Mouse (Mus musculus): Measurements from ENCODE around the gene Trappc10.

Trappc10 gene

DNA sequence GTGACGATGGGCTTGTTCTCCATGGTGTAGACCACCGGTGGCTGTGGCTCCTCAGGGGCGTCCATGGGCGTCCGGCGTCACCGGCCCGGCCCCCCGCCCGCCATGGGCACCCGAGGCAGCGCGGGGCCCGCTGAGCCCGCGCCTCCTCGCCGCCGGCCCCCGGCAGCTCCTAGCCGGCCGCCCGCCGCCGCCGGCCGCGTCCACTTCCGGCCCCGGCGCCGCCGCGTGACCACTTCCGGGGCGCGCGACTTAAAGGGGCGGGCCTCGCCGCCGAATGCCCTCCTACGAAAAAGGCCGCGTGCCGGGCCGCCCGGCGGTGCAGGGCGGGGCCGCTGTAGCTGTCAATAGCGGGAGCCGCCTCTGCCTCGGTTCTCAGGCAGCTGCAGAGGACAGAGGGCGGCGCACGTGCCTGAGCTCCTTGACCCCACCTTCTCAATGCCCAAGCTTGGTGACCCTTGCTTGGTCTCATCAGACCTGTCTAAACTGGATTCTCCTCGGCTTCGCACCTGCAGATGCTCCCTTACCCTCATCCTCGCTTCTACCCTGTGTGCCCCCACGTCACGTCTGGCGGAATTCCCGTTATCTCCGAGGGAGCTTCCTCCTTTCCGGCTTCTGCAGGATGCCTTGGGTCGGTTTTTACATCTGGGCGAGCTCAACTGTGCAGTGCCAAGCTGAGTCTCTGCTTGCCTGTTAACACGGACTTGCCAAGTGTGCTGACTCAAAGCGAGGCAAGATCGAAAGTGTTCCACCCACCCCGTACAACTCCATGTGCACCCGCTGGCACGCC lies at the start of gene Trappc10:
Gene Trappc10 (minus strand): TSS at position 204 of the 787 bp plus-strand sequence.
- CTCF ChIA-PET: interaction anchor here (0.6 to 0.9 kb wide), 2 partner anchors 147 to 186 kb away, joined by 3 to 4 read pairs; no protein-coding TSS in a partner anchor

DNA sequence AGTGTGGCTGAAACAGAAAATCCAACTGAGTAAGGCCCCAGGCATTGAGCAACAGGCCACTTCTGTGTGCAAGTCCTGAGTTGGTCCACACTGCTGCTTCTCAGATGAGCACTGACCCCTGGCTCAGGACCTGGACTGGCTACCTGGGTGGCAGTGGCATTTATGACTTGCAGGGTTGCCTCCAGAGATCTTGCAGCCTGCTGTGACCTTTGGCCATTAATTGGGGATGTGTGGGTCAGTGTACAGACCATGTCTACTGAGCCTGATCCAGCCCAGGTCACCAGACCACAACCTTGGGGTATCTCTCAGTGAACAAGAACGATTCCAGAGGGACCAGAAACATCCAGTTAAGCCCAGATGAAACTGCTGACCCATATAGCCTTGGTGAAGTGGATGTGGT lies 49.1 kb upstream of the Trappc10 start:
- CTCF ChIA-PET: no interaction called here

DNA sequence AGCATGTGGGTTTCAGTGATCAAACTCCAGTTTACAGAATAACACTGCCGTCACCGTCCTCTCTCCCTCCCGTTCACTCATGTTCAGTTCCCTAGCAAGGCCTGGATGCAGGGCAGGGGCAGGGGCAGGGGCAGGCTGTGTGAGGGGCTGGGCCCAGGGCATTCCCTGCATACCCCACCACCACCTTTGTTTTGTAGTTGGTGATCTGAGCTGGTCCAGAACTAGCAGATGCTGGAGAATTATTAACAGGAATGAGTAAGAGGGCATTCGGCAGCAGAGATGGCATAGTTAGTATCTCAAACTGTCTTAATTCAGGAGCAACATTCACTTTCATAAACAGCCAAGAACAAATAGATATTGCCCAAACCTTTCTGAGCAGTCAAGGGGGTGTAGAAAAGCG lies 47.9 kb upstream of the Trappc10 start:
- CTCF ChIA-PET: interaction anchor here (0.6 kb wide), 1 partner anchor 35 kb away, joined by 3 read pairs; no protein-coding TSS in a partner anchor

GRCm38 (mm10) chr10:78290730-78291535 lies 46.5 kb upstream of the Trappc10 start:
- CTCF ChIA-PET: interaction anchor here (0.6 kb wide), 1 partner anchor 768 kb away, joined by 5 read pairs; no protein-coding TSS in a partner anchor

DNA sequence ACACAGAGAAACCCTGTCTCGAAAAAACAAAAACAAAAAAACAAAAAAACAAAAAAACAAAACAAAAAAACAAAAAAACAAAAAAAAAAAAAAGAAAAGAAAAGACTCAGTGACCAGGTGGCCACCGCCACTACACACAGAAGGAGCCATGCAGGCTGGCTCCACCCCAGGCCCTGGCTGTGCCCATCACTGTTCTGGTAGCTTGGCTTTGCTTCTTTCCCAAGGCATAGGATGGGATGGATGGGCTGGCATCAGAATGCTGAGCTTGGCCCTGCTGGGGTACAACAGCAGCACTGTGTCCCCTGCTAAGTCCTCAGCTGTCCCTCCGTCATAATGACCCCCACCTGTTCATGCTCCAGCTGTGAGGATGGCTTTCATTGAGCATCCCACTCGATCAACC lies 44.5 kb upstream of the Trappc10 start:
- CTCF ChIA-PET: interaction anchor here (0.7 kb wide), 1 partner anchor 19 kb away, joined by 3 read pairs; no protein-coding TSS in a partner anchor

DNA sequence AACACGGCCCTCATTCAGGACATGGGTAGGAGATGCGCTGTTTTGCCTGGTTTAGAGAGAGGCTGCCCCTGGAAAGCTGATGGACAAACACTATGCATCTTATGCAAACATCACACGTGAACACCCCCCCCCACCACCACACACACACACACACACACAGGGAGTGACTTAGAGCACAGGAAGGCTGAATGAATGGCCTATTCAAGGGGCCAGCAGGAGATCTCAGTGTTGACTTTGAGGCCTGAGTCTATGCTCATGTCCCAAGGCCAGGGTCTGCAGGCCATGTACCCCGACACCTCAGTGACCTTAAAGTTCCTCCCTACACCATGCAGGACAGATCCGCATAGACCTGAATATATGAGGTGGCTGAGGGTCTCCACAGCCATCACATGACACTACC lies 43.7 kb upstream of the Trappc10 start:
- CTCF ChIA-PET: no interaction called here

DNA sequence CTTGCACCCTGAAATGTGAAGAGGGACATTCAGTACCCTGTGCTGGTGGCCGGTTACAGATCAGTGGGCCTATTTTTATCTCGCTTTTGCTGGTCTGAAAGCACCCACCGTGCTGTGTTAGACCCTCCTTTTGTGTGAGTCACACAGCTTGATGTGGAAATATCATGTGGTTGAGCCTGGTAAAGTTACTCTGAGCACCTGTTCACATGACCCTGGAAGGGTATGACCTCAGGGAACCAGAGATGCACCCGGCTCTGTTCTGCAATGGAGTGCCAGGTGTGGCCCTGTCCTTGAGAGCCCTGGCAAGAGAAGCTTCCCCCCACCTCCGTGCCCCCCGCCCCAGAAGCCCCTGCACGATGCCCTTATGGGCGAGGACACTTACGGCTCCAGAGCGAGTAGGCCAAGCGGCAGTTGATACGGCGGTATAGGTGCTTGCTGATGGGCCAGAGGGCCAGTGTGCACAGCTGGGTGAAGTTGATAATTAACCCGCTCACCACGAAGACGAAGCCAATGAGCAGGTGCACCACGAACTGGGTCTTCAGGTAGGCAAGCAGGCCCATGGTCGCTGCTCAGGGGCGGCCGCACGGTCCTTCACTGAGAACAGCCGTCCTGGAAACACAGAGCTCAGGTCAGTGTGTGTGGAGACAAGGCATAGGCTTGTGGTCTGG lies 43.2 kb upstream of the Trappc10 start:
- CTCF ChIA-PET: no interaction called here

DNA sequence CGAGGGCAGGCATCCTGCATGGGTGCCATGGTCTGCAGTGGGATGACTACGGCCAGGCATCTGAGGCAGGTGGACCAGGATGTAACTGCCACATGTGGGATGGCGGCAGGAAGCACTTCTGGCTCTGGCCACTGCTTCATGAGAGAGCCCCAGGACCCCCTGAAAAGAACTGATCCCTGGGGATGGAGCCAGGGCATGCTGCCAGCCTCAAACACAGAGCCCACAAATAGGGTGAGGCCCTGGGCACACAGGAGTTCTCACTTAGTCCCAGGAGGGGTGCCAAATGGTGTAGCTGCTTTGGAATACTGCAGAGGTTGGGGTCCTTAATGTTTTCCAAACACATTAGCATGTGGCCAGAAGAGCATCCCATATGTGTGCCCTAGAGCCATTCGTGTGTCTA lies 41.5 kb upstream of the Trappc10 start:
- CTCF ChIA-PET: interaction anchor here (1.0 kb wide), 1 partner anchor 14 kb away, joined by 3 read pairs; no protein-coding TSS in a partner anchor

- CTCF ChIA-PET: interaction anchor here (1.0 kb wide), 1 partner anchor 15 kb away, joined by 3 read pairs; no protein-coding TSS in a partner anchor
These were observed 41.0 kb upstream of the Trappc10 start for GRCm38 (mm10) chr10:78285409-78285808.

GRCm38 (mm10) chr10:78284812-78285211 lies 40.4 kb upstream of the Trappc10 start:
- CTCF ChIA-PET: no interaction called here

DNA sequence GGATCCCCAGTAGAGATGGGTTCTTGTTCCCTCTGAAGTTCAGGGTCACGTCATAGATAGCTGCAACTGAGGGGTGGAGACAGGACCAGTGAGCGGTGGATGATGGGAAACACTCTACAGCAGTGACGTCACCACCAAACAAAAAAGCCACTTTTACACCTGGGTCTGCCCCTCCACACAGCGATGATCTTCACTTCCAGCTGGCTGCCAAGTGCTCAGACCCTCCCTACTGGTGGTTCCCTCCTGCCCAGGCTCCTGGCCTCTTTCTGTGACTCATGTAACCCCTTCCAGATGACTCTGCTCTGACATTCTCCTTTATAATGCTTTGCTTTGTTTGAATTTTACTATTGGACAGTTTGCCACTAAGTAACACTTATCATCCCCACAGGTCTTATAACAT lies 38.0 kb upstream of the Trappc10 start:
- CTCF ChIA-PET: no interaction called here

DNA sequence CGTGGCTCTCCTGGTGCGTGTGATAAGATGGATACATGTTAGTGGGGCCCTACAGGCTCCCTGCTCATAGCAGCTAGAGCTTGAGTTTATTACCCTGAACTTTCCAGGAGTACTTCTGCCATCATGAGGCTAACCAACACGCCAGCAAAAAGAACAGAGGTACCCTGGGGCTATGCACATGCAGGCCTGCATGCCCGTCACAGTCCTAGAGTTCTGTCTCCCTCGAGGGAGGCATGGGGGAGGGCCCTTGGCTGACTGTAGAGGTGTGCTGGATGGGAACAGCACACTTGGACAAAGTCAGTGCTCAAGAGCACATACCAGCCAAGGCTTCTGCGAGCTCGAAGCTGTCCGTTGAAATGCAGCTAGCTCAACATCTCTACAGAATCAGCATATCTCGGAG lies 36.0 kb upstream of the Trappc10 start:
- CTCF ChIA-PET: no interaction called here

- CTCF ChIA-PET: interaction anchor here (0.7 to 1.8 kb wide), 4 partner anchors 32 to 113 kb away, joined by 4 to 9 read pairs (median 4); no protein-coding TSS in a partner anchor
These were observed 34.8 kb upstream of the Trappc10 start for GRCm38 (mm10) chr10:78279210-78279609.

DNA sequence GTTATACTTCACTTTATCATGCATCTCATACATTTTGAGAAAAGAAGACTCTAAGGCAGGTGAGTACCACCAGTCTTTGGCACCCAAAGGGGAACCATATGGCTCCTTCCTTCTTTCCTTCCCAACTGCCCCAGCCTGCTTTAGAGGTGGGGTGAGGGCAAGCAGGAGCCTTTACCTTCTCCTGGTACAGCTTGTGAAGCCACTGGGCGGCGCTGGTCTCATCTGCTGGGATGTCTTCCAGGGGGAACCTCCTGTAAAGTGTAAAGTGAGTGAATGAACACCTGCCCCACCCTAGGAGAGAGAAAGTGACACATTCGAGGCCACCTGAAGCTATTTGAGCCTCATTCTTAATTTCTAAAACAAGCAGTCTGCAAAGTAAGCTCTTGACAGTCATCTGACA lies 33.4 kb upstream of the Trappc10 start:
- CTCF ChIA-PET: no interaction called here

- CTCF ChIA-PET: no interaction called here
These were observed 31.8 kb upstream of the Trappc10 start for GRCm38 (mm10) chr10:78276242-78276641.

GRCm38 (mm10) chr10:78272932-78273331 lies 28.5 kb upstream of the Trappc10 start:
- CTCF ChIA-PET: no interaction called here

- CTCF ChIA-PET: no interaction called here
These were observed 21.4 kb upstream of the Trappc10 start for GRCm38 (mm10) chr10:78265881-78266280.

GRCm38 (mm10) chr10:78264735-78265134 lies 20.3 kb upstream of the Trappc10 start:
- CTCF ChIA-PET: interaction anchor here (0.5 kb wide), 1 partner anchor 87 kb away, joined by 11 read pairs; no protein-coding TSS in a partner anchor

GRCm38 (mm10) chr10:78260916-78261650 lies 16.6 kb upstream of the Trappc10 start:
- CTCF ChIA-PET: no interaction called here

GRCm38 (mm10) chr10:78260322-78260721 lies 15.9 kb upstream of the Trappc10 start:
- CTCF ChIA-PET: no interaction called here

GRCm38 (mm10) chr10:78259702-78260101 lies 15.3 kb upstream of the Trappc10 start:
- CTCF ChIA-PET: no interaction called here

All from spleen, embryonic (tissue).